Mouse (Mus musculus): Measurements from ENCODE around the gene Sptlc2. TPM values are rescaled to one million over a fixed set of nuclear protein-coding genes. Genes with fewer than 3 reads are reported as not detected.

Gene Sptlc2
- total and polyA plus RNA-seq, 2 experiments from 2014 or later: 69.2 to 84.9 TPM

DNA sequence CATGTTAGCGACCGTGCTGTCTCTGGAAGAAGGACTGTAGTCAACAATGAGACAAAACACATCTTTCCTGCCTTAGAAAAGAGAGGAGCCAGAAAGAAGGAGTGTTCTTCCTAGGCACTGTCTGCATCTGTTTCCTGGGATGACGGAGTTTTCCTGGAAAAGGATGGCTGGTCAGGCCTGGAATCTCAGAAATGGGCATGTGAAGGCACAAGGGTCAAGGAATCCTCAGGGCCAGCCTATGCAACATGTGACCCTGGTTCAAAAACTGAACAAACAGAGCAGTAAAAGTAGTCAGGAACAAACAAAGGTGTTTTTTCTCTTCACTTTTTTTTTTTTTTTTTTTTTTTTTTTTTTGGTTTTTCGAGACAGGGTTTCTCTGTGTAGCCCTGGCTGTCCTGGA is 9.0 kb upstream of the Sptlc2 start:
- no peaks in the 10 kb centered on the region for H3K27me3 ChIP-seq (ENCODE audit: insufficient read depth, low read length)
- H3K4me3 ChIP-seq (ENCODE audit: low read depth, low read length): no peak overlapping the region
- DNase-seq (no peak), ATAC-seq (no peak)
- no peak overlapping the region for H3K4me2 ChIP-seq (ENCODE audit: low read depth)
- no peaks in the 10 kb centered on the region for H3K4me1 ChIP-seq (ENCODE audit: insufficient read depth)
- WGBS: 82% methylated on average over 4 of the region's 4 CpGs
- no peaks in the 10 kb centered on the region for H3K9me3 ChIP-seq (ENCODE audit: low read length)
- TF ChIP-seq CTCF (IDR thresholded peaks at IDR 0.05; ENCODE audit: low read depth): no peak
- H3K36me3 ChIP-seq (ENCODE audit: insufficient read depth): no peaks in the 10 kb centered on the region
- no peak overlapping the region for H3K9ac ChIP-seq
- no peak overlapping the region for H3K27ac ChIP-seq (ENCODE audit: low read depth, low read length)

GRCm38 (mm10) chr12:87394316-87394715 is 6.2 kb upstream of the Sptlc2 start:
- DNase-seq: no peak
- 91% methylated on average over 6 of the region's 6 CpGs for WGBS

GRCm38 (mm10) chr12:87393447-87394145 is 5.4 kb upstream of the Sptlc2 start:
- H3K36me3 ChIP-seq (ENCODE audit: insufficient read depth): no peaks in the 10 kb centered on the region
- H3K9me3 ChIP-seq (ENCODE audit: low read length): no peaks in the 10 kb centered on the region
- H3K4me2 ChIP-seq (ENCODE audit: low read depth): no peak overlapping the region
- H3K27me3 ChIP-seq (ENCODE audit: insufficient read depth, low read length): no peaks in the 10 kb centered on the region
- ATAC-seq: no peak
- no peak overlapping the region for H3K4me3 ChIP-seq (ENCODE audit: low read depth, low read length)
- no peaks in the 10 kb centered on the region for H3K4me1 ChIP-seq (ENCODE audit: insufficient read depth)
- 87% methylated on average over 4 of the region's 4 CpGs for WGBS
- H3K27ac ChIP-seq (ENCODE audit: low read depth, low read length): no peak overlapping the region
- H3K9ac ChIP-seq: no peak overlapping the region
- TF ChIP-seq CTCF (IDR thresholded peaks at IDR 0.05; ENCODE audit: low read depth): no peak
- no peak for DNase-seq

More at GRCm38 (mm10) chr12:87394316-87394715, 6.2 kb upstream of the Sptlc2 start:
- no peak overlapping the region for H3K4me2 ChIP-seq (ENCODE audit: low read depth)
- no peak for ATAC-seq
- H3K27me3 ChIP-seq (ENCODE audit: insufficient read depth, low read length): no peaks in the 10 kb centered on the region
- H3K4me3 ChIP-seq (ENCODE audit: low read depth, low read length): no peak overlapping the region
- no peaks in the 10 kb centered on the region for H3K36me3 ChIP-seq (ENCODE audit: insufficient read depth)
- no peak overlapping the region for H3K9ac ChIP-seq
- no peak for TF ChIP-seq CTCF (IDR thresholded peaks at IDR 0.05; ENCODE audit: low read depth)
- no peak overlapping the region for H3K27ac ChIP-seq (ENCODE audit: low read depth, low read length)
- H3K9me3 ChIP-seq (ENCODE audit: low read length): no peaks in the 10 kb centered on the region
- no peaks in the 10 kb centered on the region for H3K4me1 ChIP-seq (ENCODE audit: insufficient read depth)

GRCm38 (mm10) chr12:87391355-87391754 is 3.2 kb upstream of the Sptlc2 start:
- no peaks in the 10 kb centered on the region for H3K36me3 ChIP-seq (ENCODE audit: insufficient read depth)
- TF ChIP-seq CTCF (IDR thresholded peaks at IDR 0.05; ENCODE audit: low read depth): no peak
- ATAC-seq (no peak), DNase-seq (no peak)
- no peak overlapping the region for H3K4me2 ChIP-seq (ENCODE audit: low read depth)
- H3K9ac ChIP-seq: no peak overlapping the region
- peaks cover 8% of the 10 kb centered on the region; the same call in 1 of the 2 replicates for H3K4me1 ChIP-seq (ENCODE audit: insufficient read depth)
- no peaks in the 10 kb centered on the region for H3K27me3 ChIP-seq (ENCODE audit: insufficient read depth, low read length)
- H3K9me3 ChIP-seq (ENCODE audit: low read length): no peaks in the 10 kb centered on the region
- no peak overlapping the region for H3K27ac ChIP-seq (ENCODE audit: low read depth, low read length)
- no peak overlapping the region for H3K4me3 ChIP-seq (ENCODE audit: low read depth, low read length)

- Histone ChIP-seq H3K4me3 (ENCODE audit: low read depth, low read length) (no peak overlapping the region), H3K36me3 (ENCODE audit: insufficient read depth) (no peaks in the 10 kb centered on the region), H3K4me1 (ENCODE audit: insufficient read depth) (peaks cover 8% of the 10 kb centered on the region; the same call in 1 of the 2 replicates), H3K4me2 (ENCODE audit: low read depth) (peak overlapping the region; percentile 51; the same call in 1 of the 2 replicates), H3K27me3 (ENCODE audit: insufficient read depth, low read length) (no peaks in the 10 kb centered on the region), H3K9me3 (ENCODE audit: low read length) (no peaks in the 10 kb centered on the region), H3K9ac (no peak overlapping the region), H3K27ac (ENCODE audit: low read depth, low read length) (no peak overlapping the region)
- WGBS: 49% methylated on average over 3 of the region's 3 CpGs
- DNase-seq: no peak
- ATAC-seq: no peak
- no peak for TF ChIP-seq CTCF (IDR thresholded peaks at IDR 0.05; ENCODE audit: low read depth)
These were observed 1.1 kb upstream of the Sptlc2 start for GRCm38 (mm10) chr12:87389231-87389630.

- peaks cover 8% of the 10 kb centered on the region; the same call in 1 of the 2 replicates for H3K4me1 ChIP-seq (ENCODE audit: insufficient read depth)
- peak overlapping the region; percentile 97 for H3K4me3 ChIP-seq (ENCODE audit: low read depth, low read length)
- ATAC-seq (peak; percentile 2), DNase-seq (peak; percentile 24)
- H3K4me2 ChIP-seq (ENCODE audit: low read depth): peak overlapping the region; percentile 96
- peak overlapping the region; percentile 82 for H3K27ac ChIP-seq (ENCODE audit: low read depth, low read length)
- H3K9ac ChIP-seq: peak overlapping the region; percentile 85
- no peaks in the 10 kb centered on the region for H3K27me3 ChIP-seq (ENCODE audit: insufficient read depth, low read length)
- WGBS: 2% methylated on average over 53 of the region's 65 CpGs
- no peaks in the 10 kb centered on the region for H3K9me3 ChIP-seq (ENCODE audit: low read length)
- no peaks in the 10 kb centered on the region for H3K36me3 ChIP-seq (ENCODE audit: insufficient read depth)
- TF ChIP-seq CTCF (IDR thresholded peaks at IDR 0.05; ENCODE audit: low read depth): no peak
These were observed 709 bp downstream of the Sptlc2 start for GRCm38 (mm10) chr12:87387171-87388121.

- H3K27me3 ChIP-seq (ENCODE audit: insufficient read depth, low read length): no peaks in the 10 kb centered on the region
- no peaks in the 10 kb centered on the region for H3K9me3 ChIP-seq (ENCODE audit: low read length)
- no peak overlapping the region for H3K27ac ChIP-seq (ENCODE audit: low read depth, low read length)
- H3K4me3 ChIP-seq (ENCODE audit: low read depth, low read length): no peak overlapping the region
- H3K4me1 ChIP-seq (ENCODE audit: insufficient read depth): peaks cover 8% of the 10 kb centered on the region; the same call in 1 of the 2 replicates
- TF ChIP-seq CTCF (IDR thresholded peaks at IDR 0.05; ENCODE audit: low read depth): no peak
- H3K36me3 ChIP-seq (ENCODE audit: insufficient read depth): no peaks in the 10 kb centered on the region
- DNase-seq (no peak), ATAC-seq (no peak)
- H3K4me2 ChIP-seq (ENCODE audit: low read depth): no peak overlapping the region
- 93% methylated on average over 3 of the region's 3 CpGs for WGBS
- no peak overlapping the region for H3K9ac ChIP-seq
These were observed 3.1 kb downstream of the Sptlc2 start for GRCm38 (mm10) chr12:87385051-87385450.
